Mouse (Mus musculus) monocyte, adult 5-6 weeks (primary cell): Measurements from ENCODE around the gene Gm21885. TPM values are rescaled to one million over a fixed set of nuclear protein-coding genes. Genes with fewer than 3 reads are reported as not detected.

Experiments used
- ATAC-seq: fragments of 153-309, 156-312 bp; replicated peaks from 2 replicates; pipeline ENCODE4 v1.8.0; 2017; ENCODE audit warnings: mild to moderate bottlenecking; ENCODE audit not compliant: low TSS enrichment, insufficient number of reproducible peaks, severe bottlenecking, poor library complexity, low FRiP score
- total RNA-seq: library from RNA; stranded (forward); fragments of 200-1000, 200-491, 200-594 nt; gene quantifications from 3 replicates; pipeline ENCODE4 v1.2.3, GENCODE M21; 2017

Gene Gm21885
- not detected in 3 replicates for total RNA-seq

DNA sequence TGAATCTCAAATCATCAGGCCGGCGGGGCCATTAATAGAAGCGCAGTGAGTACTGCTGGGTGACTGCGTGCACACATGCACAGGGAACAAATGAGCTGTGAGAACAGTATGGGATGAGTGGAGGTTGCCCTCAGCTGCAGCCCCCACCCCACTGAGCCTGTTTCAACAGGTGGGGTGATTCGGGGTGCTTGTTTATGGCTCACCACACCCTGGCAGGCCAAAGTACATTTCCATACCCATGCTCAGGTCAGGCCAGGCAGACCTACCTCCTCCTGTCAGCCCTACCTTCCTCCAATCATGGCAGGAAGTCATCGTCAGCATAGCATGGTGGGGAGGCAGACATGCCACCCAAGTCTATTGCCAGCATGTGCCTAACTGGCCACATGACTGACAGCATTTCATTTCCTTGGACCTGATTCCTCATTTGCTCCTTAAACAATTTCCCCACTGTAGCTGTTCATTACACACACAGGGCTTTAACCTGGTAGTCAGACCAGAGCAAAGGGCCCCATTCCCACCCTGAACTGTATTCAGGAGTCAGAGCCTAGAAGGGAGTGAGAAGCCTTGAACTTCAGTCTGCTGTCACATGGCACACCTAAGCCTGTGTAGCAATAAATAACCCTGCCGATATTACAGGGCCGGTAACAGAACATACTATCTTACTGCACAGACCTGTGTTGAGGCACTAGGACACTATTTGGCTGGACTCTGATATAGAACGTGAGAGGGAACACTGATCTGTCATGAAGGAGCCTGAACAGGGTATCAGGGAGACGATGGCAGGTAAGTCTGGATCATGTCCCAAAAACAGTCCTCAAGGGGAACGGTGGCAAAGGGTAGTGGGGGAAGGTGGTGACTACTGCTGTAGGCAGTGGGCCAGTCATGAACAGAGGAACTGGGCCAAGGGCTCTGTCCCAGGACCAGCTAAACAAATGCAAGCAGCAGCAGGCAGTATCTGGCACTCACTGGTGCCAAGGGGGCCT, at the start of gene Gm21885:
TSS of gene Gm21885 (plus strand) at position 675 of the 983 bp plus-strand sequence.
- no peak for ATAC-seq

DNA sequence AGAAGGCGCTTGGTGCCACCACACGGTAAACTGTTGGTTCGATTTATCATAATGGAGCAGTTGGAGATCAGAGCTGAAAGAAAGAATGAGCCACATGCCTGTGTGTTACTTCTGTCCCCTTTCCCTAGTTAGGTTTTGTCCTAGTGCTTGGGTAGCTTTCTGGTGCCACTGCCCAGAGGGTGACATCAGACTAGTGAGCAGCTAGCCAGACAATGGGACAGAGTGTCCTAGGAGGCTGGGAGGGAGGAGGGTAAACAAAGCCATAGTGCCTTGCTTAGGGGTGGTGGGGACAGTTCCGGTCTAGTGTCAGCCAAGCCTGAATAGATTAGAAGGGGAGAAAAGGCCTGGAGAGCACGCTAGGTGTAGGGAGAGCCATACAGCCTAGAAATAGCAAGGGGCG, 48.3 kb upstream of the Gm21885 start:
- no peak for ATAC-seq

DNA sequence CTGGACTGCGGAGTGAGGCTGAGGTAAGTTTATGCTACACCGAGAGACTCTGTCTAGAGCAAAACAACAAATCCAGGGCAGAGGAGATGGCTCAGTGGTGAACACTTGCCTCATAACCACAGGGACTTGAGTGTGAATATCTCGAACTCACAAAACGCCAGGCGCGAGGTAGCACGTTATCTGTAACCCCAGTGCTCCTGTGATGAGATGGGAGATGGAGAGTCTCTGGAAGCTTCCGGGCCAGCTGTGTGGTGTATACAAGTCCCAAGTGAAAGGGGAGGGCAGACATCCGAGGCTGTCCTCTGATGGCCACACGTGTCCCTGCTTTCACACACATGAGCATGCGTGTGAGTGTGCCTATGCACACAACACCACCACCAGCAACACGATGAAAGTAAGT, 47.3 kb upstream of the Gm21885 start:
- ATAC-seq: no peak

DNA sequence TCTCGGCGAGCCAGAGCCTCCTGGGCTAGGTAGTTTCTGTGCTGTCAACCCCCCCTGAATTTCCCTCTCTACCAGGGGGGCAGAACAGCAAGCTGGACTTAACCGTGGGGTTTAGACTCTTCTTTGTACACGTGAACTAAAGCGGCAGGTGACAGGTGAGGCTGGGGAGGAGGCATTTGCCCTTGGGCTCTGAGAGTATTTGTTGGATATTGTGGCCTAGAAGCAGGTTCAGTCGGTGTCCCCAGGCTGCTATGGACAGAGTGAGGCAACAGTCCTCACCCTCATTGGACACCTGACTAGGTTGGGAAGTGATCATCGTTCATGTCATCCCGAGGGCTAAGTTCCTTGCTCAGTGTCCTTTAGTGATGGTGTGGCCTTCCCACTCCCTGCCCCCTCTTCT, 46.8 kb upstream of the Gm21885 start:
- ATAC-seq: no peak

DNA sequence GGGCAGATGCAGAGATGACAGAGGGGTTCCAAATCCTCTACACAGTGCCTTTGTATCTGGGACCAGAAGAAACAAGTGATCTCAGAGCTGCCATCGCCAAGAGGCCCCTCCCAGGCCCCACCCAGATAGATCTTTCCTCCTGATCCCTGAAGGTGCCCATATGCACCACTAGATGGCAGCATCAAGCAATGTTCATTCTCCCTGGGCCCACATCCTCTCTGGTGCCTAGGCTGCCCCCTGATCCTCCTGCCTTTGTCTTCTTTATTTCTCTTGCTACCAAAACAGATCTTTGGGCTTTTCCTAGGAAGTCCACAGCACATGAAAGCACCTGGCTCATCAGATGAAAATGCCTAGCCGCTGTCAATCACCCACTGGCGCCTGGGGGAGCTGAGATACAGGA, 45.6 kb upstream of the Gm21885 start:
- ATAC-seq: peak; percentile 88

DNA sequence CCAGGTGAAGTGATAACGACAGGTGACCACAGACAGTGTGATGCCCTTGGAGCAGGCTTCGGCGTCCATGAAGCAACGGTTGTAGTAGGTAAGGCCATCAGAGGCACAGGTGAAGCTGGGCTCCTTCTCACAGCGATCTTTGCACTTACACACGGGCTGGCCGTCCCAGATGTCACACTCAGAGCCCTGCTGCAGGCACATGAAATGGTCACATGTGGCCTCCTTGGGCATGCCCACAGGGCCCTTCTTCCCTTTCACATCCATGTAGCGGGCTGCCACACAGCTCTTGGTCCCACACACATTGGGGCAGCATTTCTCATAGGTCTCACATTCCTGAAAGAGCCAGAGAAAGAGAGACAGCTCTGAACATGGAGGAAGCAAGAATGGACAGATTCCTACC, 42.9 kb upstream of the Gm21885 start:
- ATAC-seq: no peak

DNA sequence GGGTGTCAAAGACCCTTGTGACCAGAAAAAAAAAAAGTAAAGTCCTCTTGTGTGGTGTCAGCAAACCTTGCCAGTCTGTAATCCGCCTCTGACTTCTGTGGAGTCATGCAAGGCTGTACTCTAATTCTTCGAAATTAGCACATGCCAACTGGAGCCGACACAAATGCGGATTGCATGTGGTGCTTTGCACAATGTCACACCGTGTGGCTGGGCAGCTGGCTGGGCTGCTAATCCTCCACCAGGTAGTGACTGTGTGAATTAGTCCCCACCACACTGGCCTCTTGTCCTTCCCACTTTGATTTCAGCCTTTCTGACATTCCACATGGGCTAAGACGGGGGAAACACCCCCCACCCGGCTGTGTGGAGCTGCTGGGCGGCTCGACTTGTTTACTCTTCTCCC, 42.0 kb upstream of the Gm21885 start:
- no peak for ATAC-seq

DNA sequence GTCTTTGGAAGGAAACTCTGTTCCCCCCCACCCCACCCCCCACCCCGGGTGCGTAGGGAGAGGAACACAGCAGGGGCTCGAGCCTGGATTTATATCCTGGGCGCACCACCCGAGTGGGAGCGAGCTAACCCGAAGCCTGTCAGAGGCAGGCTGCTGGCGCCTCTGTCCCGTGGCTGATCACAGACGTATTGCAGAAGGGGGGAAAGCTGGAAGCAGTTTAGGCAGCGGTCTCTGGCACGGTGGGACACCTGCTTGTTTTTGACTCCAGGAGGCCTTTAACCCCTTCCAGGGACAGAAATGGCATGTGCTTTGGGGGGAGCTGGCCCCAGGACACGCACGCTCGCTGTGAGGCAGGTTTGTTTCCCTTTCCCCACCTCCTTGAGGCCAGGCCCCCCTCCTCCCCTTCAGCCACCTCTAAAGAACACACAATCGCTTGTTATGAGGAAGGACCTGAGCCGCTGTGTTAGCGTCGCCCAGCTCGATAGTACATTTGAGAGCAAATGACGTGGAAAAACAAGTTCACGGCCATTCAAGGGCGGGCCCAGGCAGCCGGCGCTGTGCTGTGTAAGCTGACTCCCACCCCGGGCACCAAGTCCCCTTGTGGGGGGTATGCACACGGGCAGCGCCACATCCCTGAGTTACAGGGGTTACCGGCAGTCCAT, 38.8 kb upstream of the Gm21885 start:
- ATAC-seq: no peak

DNA sequence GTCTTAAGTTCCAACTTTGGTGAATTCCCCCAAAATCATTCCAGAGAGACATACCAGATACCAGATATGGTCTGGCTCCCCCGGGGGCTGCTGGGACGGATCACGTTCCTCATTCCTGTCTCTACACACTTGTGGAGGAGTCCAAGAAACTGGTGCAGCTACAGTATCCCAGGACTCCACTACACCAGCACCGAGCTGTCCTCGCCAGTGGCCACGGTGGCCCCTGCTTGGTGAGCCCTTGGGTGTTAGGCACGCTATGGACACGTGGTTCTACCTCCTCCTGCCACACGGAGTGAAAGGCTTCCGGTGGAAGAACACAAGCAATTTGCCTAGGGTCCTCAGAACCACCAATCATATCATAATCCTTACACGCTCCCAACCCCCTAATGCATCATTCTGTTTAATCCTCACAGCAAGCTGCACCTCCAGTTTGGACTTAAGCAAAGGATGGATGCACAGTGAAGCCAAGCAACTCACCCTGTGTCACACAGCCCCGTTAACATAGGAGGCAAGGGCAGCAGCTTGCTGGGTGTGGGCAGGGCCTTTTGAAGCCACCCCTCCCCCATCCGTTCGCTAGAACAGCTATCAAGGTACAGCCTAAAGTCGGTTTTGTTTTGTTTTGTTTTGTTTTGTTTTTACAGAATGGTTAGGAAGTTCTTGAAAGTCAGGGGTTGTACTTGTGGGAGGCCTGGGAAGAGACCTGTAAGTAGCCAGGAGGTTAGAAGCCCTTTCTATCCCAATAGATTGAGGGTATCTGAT, 38.1 kb upstream of the Gm21885 start:
- ATAC-seq: no peak

DNA sequence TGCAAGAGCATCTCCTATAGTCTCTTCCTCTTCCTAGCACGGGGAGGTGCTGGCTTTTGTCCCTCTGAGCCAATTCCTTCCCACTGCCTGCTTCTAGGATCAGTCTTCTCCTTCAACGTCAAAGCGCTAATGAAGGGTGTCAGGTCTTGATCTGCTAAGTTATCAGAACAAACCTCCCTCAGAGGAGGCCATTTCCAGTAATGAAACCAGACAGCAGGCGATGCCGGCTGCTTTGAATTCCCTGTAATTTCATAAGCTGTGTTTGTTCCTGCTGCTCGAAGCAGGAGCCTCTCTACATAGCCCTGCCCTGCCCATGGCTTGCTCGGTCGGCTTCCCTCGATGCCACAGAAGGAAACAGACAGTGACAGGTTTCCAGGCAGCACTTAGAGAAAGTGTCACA, 37.3 kb upstream of the Gm21885 start:
- ATAC-seq: no peak

DNA sequence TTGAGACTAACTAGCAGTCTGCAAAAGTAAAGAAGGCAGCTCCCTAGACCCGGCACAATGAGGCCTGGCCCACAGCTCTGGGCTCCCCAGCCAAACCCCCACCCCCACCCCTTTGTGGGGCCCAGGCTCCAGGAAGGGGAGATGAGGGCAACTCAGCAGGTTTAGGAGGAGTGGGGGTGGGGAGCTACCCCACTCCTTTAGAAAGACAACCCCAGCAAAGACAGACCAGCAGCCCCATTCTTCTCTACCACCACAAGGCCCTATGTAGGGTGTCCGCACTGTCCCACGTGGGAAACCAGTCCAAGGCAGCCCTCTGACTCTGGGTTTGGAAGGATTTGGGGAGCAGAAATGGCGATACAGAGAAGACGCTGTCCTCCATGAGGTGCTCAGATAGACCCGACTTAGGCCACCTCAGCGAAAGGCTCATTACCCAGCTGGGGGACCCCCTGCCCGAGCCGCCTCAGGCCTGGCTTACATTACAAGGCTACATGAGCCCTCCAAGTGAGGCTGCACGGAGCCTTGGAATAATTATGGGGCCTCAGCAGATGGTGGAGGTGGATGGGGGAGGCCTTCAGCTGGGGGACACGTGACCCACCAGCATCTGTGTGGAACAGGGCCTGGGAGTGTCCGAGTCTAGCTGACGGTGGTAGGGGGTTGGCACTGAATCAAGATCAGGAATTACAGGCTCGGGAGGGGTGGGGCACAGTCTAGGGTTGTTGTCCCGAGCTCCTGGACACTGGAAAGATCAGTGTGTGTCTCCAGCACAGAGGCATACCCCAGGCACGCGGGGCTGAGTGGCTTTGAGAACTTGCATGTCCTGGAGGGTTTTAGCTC, 35.5 kb upstream of the Gm21885 start, which contains the start of gene Wfikkn2:
TSS of gene Wfikkn2 (minus strand) at position 51 of the 834 bp plus-strand sequence.
- no peak for ATAC-seq

DNA sequence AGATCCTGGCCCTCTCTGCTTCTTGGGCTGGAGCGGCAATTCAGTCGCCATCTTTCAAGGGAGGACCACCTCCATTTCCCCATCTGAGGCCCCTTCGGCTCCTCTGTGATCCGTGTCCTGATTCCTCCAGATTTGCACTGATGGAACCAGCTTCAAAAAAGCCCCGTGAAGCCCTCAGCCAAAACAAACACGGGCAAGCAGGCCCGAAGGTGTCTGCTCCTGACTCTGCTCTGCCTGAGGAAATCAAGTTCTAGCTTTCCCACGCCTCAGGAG, 34.9 kb upstream of the Gm21885 start:
- no peak for ATAC-seq

DNA sequence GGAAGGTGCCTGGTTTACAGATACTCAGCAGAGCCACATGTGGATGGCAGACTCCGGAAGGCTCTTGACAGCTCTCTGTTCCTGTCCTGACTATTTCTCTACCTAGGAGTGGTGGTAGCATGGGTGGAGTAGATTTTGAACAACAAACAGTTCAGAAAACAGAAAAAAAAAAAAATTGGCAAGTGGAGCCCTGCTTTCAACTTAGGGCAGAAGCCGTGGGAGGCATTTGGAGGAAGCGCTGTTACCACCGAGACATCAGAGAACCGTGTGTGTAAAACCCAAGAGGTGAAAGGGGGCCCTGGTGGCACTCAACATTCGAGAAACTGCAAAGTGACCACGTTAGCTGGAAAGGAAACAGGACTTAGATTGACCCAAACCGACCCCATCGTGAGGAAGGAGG, 28.5 kb upstream of the Gm21885 start:
- no peak for ATAC-seq

DNA sequence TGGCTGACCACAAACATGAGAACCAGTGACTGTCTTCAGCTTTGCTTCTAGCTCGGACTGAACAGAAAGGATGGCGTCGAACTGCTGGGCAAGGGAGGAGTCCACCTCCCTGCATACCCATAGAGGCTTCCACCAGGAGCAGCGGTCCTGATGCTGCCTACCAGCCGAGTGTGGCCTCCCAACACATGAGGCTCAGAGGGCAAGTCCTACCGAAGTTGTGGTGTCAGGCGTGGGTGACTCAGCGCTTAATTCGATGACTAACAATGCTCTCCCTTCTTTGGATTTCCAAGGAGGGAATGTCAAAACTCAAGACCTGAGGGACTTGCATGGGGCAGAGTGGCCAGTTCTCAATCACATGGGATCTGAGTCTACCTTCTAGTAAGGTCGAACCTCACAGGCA, 28.0 kb upstream of the Gm21885 start:
- ATAC-seq: no peak

DNA sequence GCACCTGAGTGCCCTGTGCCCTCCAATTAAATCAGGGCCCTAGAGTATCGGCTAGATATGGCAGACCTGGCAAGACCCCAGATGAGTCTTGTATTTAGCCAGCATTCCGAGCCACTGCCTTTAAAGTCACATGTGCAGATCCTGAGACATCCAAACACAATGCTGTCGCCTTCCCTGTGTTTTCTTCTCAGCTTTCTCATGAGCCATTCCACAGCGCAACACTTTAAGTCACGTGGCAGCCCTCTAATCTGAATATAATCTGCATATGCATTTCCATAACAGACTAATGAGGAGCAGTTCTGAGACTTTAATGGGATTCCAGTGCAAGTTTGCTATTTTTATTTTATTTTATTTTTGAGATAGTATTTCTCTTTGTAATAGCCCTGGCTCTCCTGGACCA, 25.9 kb upstream of the Gm21885 start:
- no peak for ATAC-seq

DNA sequence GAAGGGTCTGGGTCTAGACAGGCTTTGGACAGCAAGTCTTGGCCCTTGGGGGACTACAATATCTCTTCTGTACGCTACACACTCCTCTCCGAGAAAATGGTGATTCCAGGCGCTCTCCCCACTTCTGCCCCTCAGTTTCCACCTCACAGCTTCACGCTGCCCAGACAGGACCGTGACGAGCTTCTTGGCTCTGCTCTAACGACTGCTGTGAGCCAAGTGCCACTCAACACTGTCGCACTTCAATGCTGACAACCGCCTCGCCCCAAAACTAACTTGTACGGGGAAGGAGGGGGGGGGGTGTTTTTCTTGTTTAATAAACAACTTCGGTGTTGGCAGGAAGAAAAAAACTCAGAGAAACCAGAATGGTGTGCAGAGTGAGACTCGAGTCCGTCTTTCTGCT, 23.7 kb upstream of the Gm21885 start:
- no peak for ATAC-seq

DNA sequence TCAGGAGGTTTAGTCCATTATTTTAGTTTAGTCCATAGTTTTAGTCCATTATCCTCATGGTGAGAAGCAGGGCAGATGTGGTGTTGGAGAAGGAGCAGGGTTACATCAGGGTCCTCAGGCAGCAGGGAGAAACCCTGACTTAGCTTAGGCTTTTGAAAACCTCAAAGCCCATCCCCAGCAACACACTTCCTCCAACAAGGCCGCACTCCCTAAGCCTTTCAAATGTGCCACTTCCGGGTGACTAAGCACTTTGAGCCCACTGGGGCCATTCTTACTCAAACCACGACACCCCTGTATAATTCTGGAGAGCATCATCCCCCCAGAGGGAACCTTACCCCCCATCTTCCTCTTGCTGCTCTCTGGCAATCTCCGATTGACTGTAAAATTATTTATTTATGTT, 21.9 kb upstream of the Gm21885 start:
- ATAC-seq: 0 out of 2 replicates have a peak, but pooled peaks have one; percentile 20

DNA sequence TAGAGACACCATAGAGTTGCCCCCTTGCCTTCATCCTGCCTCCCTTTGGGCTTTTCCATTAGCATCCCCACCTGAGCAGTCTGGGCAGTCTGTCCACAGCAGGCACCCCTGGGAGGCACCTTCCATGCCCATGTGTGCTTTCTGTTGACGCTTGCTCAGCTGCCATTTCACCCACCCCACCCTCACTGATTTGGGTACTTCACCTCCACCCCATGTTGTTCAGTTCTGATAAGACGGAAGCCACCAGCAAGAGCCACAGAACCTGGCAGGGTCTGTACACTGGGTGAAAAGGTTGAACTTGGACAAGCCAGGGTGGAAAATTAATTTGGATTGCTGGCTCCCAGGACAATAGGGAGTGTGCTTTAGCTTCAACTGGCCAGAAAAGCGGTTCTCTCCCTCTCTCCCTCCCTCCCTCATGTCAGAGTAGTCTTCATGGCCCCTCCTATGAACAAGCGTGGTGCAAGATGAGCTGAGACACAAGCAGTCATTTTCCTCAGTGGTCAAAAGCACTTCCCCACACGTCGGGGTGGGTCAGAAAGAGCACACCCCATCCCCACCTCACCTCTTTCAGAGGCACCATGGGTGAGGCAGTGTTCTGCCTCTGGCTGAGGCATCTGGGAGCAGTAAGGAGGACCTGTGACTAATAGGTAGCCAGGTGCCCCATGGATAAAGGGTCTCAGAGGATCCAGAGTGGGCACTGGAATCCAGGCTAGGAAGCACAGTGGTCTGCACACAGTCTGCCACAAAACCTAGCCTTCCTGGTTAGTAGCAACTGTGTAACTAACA, 19.9 kb upstream of the Gm21885 start:
- ATAC-seq: 0 out of 2 replicates have a peak, but pooled peaks have one; percentile 44
